Mouse (Mus musculus): ENCODE measurements at regions not wholly inside any gene's neighbourhood (a gene's known extent, or its start where the extent isn't known, plus 50 kb on each side); places are given as distances from the start of the nearest gene placed in this dataset.
"Not testable (repeated sequence)": the region's sequence is repeated elsewhere in the genome, so short reads cannot be mapped to it uniquely, and the experiment has no call there.

DNA sequence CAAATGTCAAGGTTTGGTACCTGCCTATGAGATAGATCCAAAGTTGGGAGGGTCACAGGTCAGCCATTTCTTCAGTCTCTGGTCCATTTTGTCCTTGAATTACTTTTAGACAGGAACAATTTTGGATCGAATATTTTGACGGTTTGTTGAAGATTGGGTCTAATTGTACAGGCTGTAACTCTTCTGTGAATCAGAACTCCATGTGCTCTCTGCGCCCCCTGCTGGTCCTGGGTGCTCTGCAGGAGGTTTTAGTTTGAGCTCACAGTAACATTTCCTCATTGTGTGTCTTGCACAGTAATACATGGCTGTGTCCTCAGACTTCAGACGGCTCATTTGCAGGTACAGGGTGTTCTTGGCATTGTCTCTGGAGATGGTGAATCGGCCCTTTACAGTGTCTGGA, 158.1 kb downstream of the Adam6a start:
- not testable (repeated sequence) for DNase-seq (ENCODE audit: low read depth in 2 of 2, low spot score in 2 of 2)

DNA sequence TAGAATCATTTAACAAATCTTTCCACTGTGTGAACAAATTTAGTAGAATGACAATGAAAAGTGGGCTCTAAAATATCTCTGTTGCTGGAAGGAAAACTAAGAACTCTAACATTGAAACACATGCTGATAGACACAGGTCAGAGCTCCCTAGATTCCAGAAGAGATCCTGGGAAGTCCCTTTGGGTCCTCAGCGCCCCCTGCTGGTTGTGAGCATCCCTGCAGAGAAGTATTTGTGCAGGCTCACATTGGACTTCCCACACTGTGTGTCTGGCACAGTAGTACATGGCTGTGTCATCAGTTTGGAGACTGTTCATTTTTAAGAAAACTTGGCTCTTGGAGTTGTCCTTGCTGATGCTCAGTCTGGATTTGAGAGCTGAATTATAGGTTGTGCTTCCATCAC, 172.7 kb downstream of the Adam6a start:
- peak; percentile 9 to 33 for DNase-seq (ENCODE audit: low read depth in 2 of 2, low spot score in 2 of 2)

- no peak for DNase-seq (ENCODE audit: low read depth in 2 of 2, low spot score in 2 of 2)
Measured at GRCm38 (mm10) chr12:113735847-113736246, 192.1 kb downstream of the Adam6a start.

DNA sequence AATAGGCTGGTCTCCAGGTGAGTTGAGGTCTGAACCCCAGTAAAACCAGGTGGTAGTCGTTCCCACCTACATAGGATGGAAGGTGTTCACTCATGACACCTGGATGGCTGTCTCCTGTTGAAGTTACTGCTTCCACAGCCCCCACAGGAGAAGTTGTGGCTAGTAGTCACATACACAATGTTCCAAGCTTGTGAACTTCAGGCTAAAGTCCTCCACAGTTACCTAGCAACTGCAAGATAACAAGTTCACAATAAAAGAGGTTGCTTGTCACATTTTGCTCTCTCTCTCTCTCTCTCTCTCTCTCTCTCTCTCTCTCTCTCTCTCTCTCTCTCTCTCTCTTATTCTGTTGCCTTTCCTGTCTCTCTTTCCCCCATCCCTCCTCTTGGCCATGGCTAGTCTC, 202.6 kb downstream of the Adam6a start:
- DNase-seq (ENCODE audit: low read depth in 2 of 2, low spot score in 2 of 2) = no peak

DNA sequence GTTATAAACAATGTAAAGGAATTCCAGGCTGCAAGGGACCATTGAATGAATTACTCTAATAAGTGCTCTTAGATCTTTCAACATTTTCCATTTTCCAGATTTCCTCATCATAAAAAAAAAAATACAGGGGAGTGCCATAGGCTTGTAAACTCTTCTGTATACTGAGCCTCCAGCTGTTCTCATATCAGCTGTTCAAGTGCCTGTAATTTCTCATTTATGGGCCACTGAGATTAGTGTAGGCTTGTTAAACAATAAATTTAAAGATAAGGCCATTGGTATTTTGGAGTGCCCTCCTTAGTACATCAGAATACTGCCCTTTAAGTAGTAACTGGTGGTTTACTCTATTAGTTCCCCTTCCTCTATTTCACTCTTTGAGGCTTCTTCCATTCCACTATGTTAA, 204.3 kb downstream of the Adam6a start:
- no peak for DNase-seq (ENCODE audit: low read depth in 2 of 2, low spot score in 2 of 2)

DNA sequence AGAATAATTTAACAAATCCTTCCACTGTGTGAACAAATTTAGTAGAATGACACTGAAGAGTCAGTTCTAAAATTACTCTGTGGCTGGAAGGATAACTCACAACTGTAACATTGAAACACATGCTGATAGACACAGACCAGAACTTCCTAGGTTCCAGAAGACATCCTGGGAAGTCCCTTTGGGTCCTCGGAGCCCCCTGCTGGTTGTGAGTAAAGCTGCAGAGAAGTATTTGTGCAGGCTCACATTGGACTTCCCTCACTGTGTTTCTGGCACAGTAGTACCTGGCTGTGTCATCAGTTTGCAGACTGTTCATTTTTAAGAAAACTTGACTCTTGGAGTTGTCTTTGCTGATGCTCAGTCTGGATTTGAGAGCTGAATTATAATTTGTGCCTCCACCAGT, 225.9 kb downstream of the Adam6a start:
- no peak for DNase-seq (ENCODE audit: low read depth in 2 of 2, low spot score in 2 of 2)

DNA sequence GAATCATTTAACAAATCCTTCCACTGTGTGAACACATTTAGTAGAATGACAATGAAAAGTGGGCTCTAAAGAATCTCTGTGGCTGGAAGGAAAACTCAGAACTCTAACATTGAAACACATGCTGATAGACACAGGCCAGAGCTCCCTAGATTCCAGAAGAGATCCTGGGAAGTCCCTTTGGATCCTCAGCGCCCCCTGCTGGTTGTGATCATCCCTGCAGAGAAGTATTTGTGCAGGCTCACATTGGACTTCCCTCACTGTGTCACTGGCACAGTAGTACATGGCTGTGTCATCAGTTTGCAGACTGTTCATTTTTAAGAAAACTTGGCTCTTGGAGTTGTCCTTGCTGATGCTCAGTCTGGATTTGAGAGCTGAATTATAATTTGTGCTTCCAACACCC, 252.2 kb downstream of the Adam6a start:
- DNase-seq (ENCODE audit: low read depth in 2 of 2, low spot score in 2 of 2) = peak in 1 of 2 experiments; percentile 0

- no peak for DNase-seq (ENCODE audit: low read depth in 2 of 2, low spot score in 2 of 2)
Measured at GRCm38 (mm10) chr12:113826377-113826776, 282.7 kb downstream of the Adam6a start.

DNA sequence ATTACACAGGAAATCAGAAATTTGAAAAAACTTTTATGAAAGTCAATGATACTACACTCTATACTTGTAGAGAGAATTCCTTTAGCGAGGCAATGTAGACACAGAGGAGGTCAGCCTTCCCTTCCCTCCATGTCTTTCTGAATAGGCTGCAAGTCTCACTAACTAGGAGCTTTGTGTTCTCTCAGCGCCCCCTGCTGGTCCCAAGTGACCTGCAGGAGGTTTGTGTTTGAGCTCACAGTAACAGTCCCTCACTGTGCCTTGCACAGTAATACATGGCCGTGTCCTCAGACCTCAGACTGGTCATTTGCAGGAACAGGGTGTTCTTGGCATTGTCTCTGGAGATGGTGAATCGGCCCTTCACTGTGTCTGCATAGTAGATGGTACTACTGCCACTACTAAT, 315.2 kb downstream of the Adam6a start:
- DNase-seq (ENCODE audit: low read depth in 2 of 2, low spot score in 2 of 2) = peak; percentile 8 to 29

GRCm38 (mm10) chr12:113878826-113879225, 335.1 kb downstream of the Adam6a start:
- DNase-seq (ENCODE audit: low read depth in 2 of 2, low spot score in 2 of 2) = no peak

DNA sequence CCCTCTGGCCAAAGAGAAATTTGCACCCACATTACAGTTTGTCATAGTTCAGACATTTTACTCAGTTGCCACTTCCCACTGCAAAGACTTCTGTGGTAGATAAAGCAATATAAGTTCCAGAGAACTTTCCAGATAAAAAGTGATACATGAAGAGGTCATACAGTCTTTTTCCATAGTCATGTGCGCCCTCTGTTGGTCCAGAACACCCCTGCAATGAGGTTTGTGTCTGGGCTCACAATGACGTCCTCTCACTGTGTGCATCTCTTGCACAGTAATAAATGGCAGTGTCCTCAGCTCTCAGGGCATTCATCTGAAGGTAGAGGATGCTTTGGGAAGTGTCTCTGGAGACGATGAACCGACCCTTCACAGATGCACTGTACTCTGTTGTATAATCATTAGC, 352.4 kb downstream of the Adam6a start:
- no peak for DNase-seq (ENCODE audit: low read depth in 2 of 2, low spot score in 2 of 2)

- no peak for DNase-seq (ENCODE audit: low read depth in 2 of 2, low spot score in 2 of 2)
Measured at GRCm38 (mm10) chr12:113906459-113906858, 362.8 kb downstream of the Adam6a start.

DNA sequence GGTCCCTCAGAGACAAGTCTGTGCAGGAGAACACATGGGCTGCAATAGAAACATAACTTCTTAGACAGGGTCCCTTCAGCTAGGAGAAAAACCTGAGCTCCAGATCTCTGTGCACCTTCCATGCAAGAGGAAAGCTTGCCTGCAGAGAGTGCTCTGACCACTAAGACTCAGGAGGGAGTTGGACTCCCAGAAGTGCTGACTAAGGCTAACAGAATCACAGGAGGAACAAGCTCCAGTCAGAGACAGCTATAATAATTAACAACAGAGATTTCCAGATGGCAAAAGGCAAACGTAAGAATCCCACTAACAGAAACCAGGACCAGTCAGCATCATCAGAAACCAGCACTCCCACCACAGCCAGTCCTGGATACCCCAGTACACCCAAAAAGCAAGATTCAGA, 364.0 kb downstream of the Adam6a start:
- DNase-seq (ENCODE audit: low read depth in 2 of 2, low spot score in 2 of 2) = no peak

DNA sequence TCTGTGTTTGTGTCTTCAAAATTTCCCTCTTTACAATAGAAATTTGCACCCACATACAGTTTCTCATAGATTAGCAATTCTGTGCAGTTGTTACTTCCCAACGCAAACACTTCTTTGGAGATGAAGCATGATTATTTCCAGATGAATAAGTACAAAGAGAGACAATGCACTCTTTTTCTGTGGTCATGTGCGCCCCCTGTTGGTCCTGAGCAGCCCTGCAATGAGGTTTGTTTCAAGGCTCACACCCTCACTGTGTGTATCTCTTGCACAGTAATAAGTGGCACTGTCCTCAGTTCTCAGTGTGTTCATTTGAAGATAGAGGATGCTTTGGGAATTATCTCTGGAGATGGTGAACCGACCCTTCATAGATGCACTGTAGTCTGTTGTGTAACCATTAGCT, 368.1 kb downstream of the Adam6a start:
- DNase-seq (ENCODE audit: low read depth in 2 of 2, low spot score in 2 of 2) = peak in 1 of 2 experiments; percentile 7

DNA sequence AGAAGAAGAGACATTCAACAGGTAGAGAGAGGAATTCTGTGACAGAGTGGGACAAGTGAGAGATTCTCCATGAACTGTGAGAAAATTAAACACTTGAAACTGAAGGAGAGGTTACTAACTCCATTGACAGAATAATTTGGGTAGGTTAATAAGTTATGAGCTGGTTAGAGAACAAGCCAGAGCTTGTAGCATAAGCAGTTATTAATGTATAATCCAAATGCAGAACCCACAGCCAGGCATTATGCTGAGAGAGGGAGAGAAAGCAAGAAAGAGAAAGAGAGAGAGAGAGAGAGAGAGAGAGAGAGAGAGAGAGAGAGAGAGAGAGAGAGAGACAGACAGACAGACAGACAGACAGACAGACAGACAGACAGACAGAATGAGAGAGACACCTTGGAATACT, 397.0 kb downstream of the Adam6a start:
- no peak for DNase-seq (ENCODE audit: low read depth in 2 of 2, low spot score in 2 of 2)

- DNase-seq (ENCODE audit: low read depth in 2 of 2, low spot score in 2 of 2) = not testable (repeated sequence)
Measured at GRCm38 (mm10) chr12:113943661-113944327, 400.1 kb downstream of the Adam6a start.

GRCm38 (mm10) chr12:113945786-113946185, 402.1 kb downstream of the Adam6a start:
- not testable (repeated sequence) for DNase-seq (ENCODE audit: low read depth in 2 of 2, low spot score in 2 of 2)

- DNase-seq (ENCODE audit: low read depth in 2 of 2, low spot score in 2 of 2) = peak in 1 of 2 experiments; percentile 23
Measured at GRCm38 (mm10) chr12:113948017-113948416, 404.3 kb downstream of the Adam6a start.

- no peak for DNase-seq (ENCODE audit: low read depth in 2 of 2, low spot score in 2 of 2)
Measured at GRCm38 (mm10) chr12:113974271-113974670, 430.6 kb downstream of the Adam6a start.

- peak; percentile 82 to 96 for DNase-seq (ENCODE audit: low read depth in 2 of 2, low spot score in 2 of 2)
Measured at GRCm38 (mm10) chr12:113981613-113982012, 437.9 kb downstream of the Adam6a start.

DNA sequence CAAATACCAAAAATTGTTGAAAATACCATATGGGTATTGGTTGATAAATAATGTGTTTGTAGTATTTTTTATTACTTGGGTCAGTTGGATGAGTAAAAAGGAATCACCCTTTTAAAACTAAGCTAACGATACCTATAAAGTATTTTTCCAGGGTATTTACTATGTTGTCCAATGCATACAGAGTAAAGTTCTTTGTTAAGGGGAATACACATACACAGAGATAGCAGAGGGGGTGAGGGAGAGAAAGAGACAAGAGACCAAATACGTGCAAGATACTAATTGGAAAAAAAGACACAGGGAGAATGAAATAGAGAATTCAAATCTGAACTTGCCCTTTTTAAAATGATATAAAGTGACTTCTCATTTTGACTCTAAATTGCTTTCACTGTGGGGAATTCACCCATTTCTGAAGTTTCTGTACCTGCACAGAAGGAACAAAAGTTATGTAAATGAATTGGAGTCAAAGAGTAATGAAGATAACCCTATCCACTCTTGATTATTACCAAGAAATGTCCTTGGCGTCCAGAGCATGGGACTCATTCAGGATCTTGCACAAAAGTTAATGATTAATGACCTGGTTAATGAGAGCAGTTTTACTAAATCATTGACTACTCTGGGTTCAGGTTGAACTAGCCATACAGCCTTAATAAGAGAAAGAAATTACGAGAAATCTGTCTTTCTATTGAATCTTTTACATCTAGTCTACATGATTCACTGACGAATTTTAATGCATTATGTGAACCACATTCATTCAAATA, 443.7 kb downstream of the Adam6a start:
- DNase-seq (ENCODE audit: low read depth in 2 of 2, low spot score in 2 of 2) = no peak

GRCm38 (mm10) chr12:113992425-113992824, 448.7 kb downstream of the Adam6a start:
- DNase-seq (ENCODE audit: low read depth in 2 of 2, low spot score in 2 of 2) = no peak

GRCm38 (mm10) chr12:113994284-113994683, 450.6 kb downstream of the Adam6a start:
- DNase-seq (ENCODE audit: low read depth in 2 of 2, low spot score in 2 of 2) = peak; percentile 77 to 86
